Mouse (Mus musculus) thymus, postnatal 25 days (tissue): Measurements from ENCODE around the gene Grip1.

ENCODE experiments used
- DNase-seq: peaks from one replicate; pipeline ENCODE4 v3.0.0; 2022

Gene Grip1

GRCm38 (mm10) chr10:119845705-119846410, 392.2 kb downstream of the Grip1 start:
- DNase-seq, result no peak

GRCm38 (mm10) chr10:119851594-119851993, 398.0 kb downstream of the Grip1 start:
- DNase-seq, result no peak

GRCm38 (mm10) chr10:119852582-119853135, 399.0 kb downstream of the Grip1 start:
- no peak for DNase-seq

GRCm38 (mm10) chr10:119867726-119868125, 414.1 kb downstream of the Grip1 start:
- no peak for DNase-seq

- DNase-seq, result no peak
Observed at GRCm38 (mm10) chr10:119868995-119869579, 415.5 kb downstream of the Grip1 start.

- no peak for DNase-seq
Observed at GRCm38 (mm10) chr10:119876721-119877120, 423.1 kb downstream of the Grip1 start.

- DNase-seq, result no peak
Observed at GRCm38 (mm10) chr10:119878331-119878730, 424.7 kb downstream of the Grip1 start.

GRCm38 (mm10) chr10:119884591-119884990, 431.0 kb downstream of the Grip1 start:
- DNase-seq, result no peak

GRCm38 (mm10) chr10:119885563-119885962, 431.9 kb downstream of the Grip1 start:
- DNase-seq, result no peak

- DNase-seq, result no peak
Observed at GRCm38 (mm10) chr10:119886681-119887080, 433.1 kb downstream of the Grip1 start.

- no peak for DNase-seq
Observed at GRCm38 (mm10) chr10:119902754-119903153, 449.1 kb downstream of the Grip1 start.

- DNase-seq, result no peak
Observed at GRCm38 (mm10) chr10:119906869-119907268, 453.2 kb downstream of the Grip1 start.

GRCm38 (mm10) chr10:119917995-119918394, 464.4 kb downstream of the Grip1 start:
- no peak for DNase-seq

- no peak for DNase-seq
Observed at GRCm38 (mm10) chr10:119927963-119928362, 474.3 kb downstream of the Grip1 start.

- no peak for DNase-seq
Observed at GRCm38 (mm10) chr10:119928921-119929320, 475.3 kb downstream of the Grip1 start.

- no peak for DNase-seq
Observed at GRCm38 (mm10) chr10:119932794-119933193, 479.2 kb downstream of the Grip1 start.

- DNase-seq, result no peak
Observed at GRCm38 (mm10) chr10:119933362-119933761, 479.7 kb downstream of the Grip1 start.

GRCm38 (mm10) chr10:119935231-119935630, 481.6 kb downstream of the Grip1 start:
- no peak for DNase-seq

GRCm38 (mm10) chr10:119937481-119937880, 483.9 kb downstream of the Grip1 start:
- no peak for DNase-seq

GRCm38 (mm10) chr10:119943906-119944305, 490.3 kb downstream of the Grip1 start:
- DNase-seq, result no peak

GRCm38 (mm10) chr10:119951460-119951859, 497.8 kb downstream of the Grip1 start:
- no peak for DNase-seq

GRCm38 (mm10) chr10:119957260-119957955, 503.8 kb downstream of the Grip1 start:
- no peak for DNase-seq

- DNase-seq, result no peak
Observed at GRCm38 (mm10) chr10:119960915-119961314, 507.3 kb downstream of the Grip1 start.

- no peak for DNase-seq
Observed at GRCm38 (mm10) chr10:119966321-119966720, 512.7 kb downstream of the Grip1 start.
